Mouse (Mus musculus): Measurements from ENCODE around the gene Zfp362.

Gene Zfp362

DNA sequence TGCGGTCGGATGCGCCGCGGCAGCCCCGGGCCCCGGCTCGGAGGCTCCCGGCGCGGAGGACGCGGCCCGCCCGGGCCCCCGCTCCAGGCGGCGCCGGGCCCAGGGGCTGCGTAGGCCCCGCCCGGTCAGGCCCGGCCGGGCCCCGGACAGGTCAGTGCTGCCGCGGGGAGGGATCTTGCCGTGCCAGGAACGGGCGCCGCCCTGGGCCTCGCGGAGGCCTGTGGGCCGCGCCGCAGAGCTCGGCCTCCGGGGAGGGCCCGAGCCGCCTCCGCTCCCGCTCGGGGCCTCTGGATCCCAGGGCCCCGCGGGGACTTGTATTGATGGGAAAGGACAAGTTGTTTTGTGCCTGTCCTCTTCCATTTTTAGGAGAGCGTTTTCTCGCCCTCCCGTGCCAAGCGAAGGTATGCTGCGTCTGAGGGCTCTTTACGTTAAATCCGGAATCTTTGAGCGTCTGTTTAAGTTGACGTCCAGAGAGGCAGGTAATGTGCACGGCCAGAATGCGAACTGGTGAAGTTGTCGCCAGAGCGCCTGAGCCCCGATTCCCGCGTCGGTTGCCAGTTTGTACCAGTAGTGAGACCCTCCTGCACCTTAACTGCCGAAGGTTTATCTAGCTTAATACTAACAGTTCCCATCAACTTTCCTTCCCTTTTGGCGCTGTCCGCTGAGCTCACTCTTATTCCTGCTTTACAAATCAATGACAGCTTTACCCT lies 78.0 kb downstream of the Zfp362 start:
- DNase-seq: peak; percentile 28 to 30

DNA sequence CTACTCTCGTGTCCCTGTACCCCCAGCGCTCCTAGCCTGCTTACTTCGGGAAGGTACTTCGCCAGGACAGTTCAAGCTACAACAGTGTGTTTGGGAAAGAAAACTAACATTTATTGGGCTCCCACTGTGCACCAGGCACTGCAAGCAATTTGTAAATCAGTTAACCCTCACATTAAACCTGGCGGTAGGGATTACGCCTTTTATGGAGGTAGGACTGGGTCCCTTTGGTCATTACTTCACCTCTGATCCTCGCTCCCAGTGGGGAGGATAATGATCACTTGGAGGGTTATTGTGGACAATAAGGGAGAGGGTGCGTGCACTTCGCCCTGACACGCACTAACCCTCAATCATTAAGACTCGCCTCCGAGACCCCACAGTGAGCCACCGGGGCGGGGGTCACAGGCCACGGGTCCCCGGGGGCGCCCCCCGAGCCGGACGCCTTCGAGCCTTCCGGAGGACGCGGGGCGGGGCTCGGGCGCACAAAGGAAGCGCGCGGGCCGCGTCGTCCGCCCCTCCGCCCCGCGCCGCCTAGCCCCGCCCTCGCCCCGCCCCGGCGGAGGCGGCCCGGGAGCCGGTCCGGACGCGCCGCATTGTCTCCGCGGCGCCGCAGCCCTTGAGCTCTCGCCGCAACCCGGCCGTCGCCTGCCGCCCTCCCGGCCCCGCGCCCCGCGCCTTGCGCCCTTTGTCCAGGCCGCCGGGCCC lies 78.7 kb downstream of the Zfp362 start:
- peak; percentile 75 to 77 for DNase-seq

DNA sequence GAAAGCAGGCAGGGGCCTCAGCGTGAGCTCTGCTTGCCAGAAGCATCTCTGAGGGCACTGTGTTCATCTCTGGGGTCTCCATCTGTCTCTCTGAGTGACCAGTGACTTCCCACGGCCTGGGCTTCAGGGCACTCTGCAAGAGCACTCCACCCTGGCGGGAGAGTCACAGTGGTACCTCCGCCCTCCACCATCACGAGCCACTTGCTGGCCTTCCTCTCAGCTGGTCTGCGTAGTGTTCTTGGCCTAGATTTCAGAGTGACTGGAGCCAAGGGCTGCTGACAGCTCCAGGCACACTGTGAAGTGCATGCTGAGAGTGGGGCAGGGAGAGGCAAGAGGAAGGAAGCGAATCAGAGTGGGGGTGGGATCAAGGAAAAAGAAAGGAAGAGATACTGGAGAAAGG lies 81.8 kb downstream of the Zfp362 start:
- no peak for DNase-seq

DNA sequence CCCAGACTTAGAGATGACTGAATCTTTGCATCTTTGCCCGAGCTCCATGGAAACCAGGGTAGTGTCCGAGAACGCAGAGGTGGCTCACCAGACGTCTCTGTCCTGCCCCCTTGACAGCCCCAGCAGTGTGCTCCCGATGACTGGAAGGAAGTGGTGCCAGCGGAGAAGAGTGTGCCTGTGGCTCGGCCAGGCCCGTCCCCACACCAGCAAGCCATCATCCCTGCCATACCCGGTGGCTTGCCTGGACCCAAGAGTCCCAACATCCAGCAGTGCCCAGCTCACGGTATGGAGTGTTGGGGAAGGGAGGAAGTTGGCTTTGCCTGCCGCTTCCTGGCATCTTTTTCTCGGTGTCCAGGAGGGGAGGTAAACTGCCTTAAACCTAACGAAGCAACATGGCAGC lies 82.4 kb downstream of the Zfp362 start:
- no peak for DNase-seq
